Mouse (Mus musculus) limb, embryonic 10.5 days (tissue): ENCODE results near the gene A430005L14Rik. TPM values are rescaled to one million over a fixed set of nuclear protein-coding genes. Genes with fewer than 3 reads are reported as not detected.
A peak's percentile ranks its signal among the peaks of the same experiment; 100 is the strongest.

ENCODE experiments used
- DNase-seq: peaks from one replicate; pipeline ENCODE4 v3.0.0-alpha.2; 2017; ENCODE audit warnings: low spot score
- H3K27ac ChIP-seq: fragments of 300-500 bp; sonication (generic); 2 replicates; pipeline ENCODE4 v1.5.1; 2016; ENCODE audit warnings: mild to moderate bottlenecking
- H3K27me3 ChIP-seq: fragments of 300-500 bp; sonication (generic); 2 replicates; pipeline ENCODE4 v1.6.1; 2016; ENCODE audit warnings: low read depth, mild to moderate bottlenecking; ENCODE audit not compliant: poor library complexity, severe bottlenecking
- H3K36me3 ChIP-seq: fragments of 300-500 bp; sonication (generic); 2 replicates; pipeline ENCODE4 v1.6.1; 2016; ENCODE audit warnings: mild to moderate bottlenecking, moderate library complexity
- H3K4me1 ChIP-seq: fragments of 300-500 bp; sonication (generic); 2 replicates; pipeline ENCODE4 v1.6.1; 2016
- H3K4me3 ChIP-seq: fragments of 300-500 bp; sonication (generic); 2 replicates; pipeline ENCODE4 v1.5.1; 2016; ENCODE audit warnings: mild to moderate bottlenecking, moderate library complexity
- H3K9me3 ChIP-seq: fragments of 300-500 bp; sonication (generic); replicated peaks from 2 replicates; pipeline ENCODE4 v1.6.1; 2016; ENCODE audit warnings: mild to moderate bottlenecking
- WGBS: fragments of 180-500 bp; shearing (Covaris S2); methylation state at CpG from one replicate; pipeline ENCODE4 v1.1.7; 2016; 5-methylcytosine and 5-hydroxymethylcytosine counted together
- polyA plus RNA-seq: library from polyadenylated mRNA; unstranded; fragments of >200 nt; fragmentation: Nextera tagmentation; extraction: Ambion mirVana; gene quantifications from 2 replicates; pipeline ENCODE4 v1.2.1, GENCODE M21; 2016

Gene A430005L14Rik
- polyA plus RNA-seq, 1 experiment from 2014 or later, result 147 TPM

- DNase-seq, result no peak
- Histone ChIP-seq H3K27ac (no peak overlapping the region), H3K4me1 (peaks cover 24% of the 10 kb centered on the region), H3K9me3 (no peaks in the 10 kb centered on the region), H3K36me3 (no peaks in the 10 kb centered on the region), H3K4me3 (no peak overlapping the region), H3K27me3 (peaks cover 14% of the 10 kb centered on the region)
- 74% methylated on average over 2 of the region's 2 CpGs for WGBS
These were observed 6.7 kb upstream of the A430005L14Rik start for GRCm38 (mm10) chr4:153950372-153950771.

- Histone ChIP-seq H3K9me3 (no peaks in the 10 kb centered on the region), H3K27me3 (peaks cover 14% of the 10 kb centered on the region), H3K4me3 (no peak overlapping the region), H3K4me1 (peaks cover 18% of the 10 kb centered on the region), H3K27ac (0 out of 2 replicates have a peak overlapping the region, but pooled peaks have one; percentile 30), H3K36me3 (no peaks in the 10 kb centered on the region)
- no peak for DNase-seq
- WGBS, result 72% methylated on average over 3 of the region's 3 CpGs
These were observed 5.9 kb upstream of the A430005L14Rik start for GRCm38 (mm10) chr4:153951150-153951549.

GRCm38 (mm10) chr4:153951692-153952091 lies 5.3 kb upstream of the A430005L14Rik start:
- WGBS, result 27% methylated on average over 5 of the region's 5 CpGs
- no peaks in the 10 kb centered on the region for H3K9me3 ChIP-seq
- no peak overlapping the region for H3K4me3 ChIP-seq
- H3K36me3 ChIP-seq, result no peaks in the 10 kb centered on the region
- DNase-seq, result no peak
- peaks cover 19% of the 10 kb centered on the region for H3K4me1 ChIP-seq
- no peak overlapping the region for H3K27ac ChIP-seq
- peaks cover 14% of the 10 kb centered on the region for H3K27me3 ChIP-seq

- no peaks in the 10 kb centered on the region for H3K27me3 ChIP-seq
- no peak for DNase-seq
- WGBS, result 87% methylated on average over 8 of the region's 8 CpGs
- H3K9me3 ChIP-seq, result no peaks in the 10 kb centered on the region
- peaks cover 30% of the 10 kb centered on the region for H3K4me1 ChIP-seq
- H3K4me3 ChIP-seq, result no peak overlapping the region
- peak overlapping the region; percentile 95; the same call in 1 of the 2 replicates for H3K27ac ChIP-seq
- peaks cover 13% of the 10 kb centered on the region for H3K36me3 ChIP-seq
These were observed 1.4 kb upstream of the A430005L14Rik start for GRCm38 (mm10) chr4:153955651-153956050.

GRCm38 (mm10) chr4:153957444-153958250 lies 610 bp downstream of the A430005L14Rik start:
- under 1% methylated on average over 24 of the region's 37 CpGs for WGBS
- H3K36me3 ChIP-seq, result peaks cover 33% of the 10 kb centered on the region
- no peak for DNase-seq
- peak overlapping the region; percentile 95 for H3K27ac ChIP-seq
- H3K9me3 ChIP-seq, result no peaks in the 10 kb centered on the region
- no peaks in the 10 kb centered on the region for H3K27me3 ChIP-seq
- H3K4me1 ChIP-seq, result peaks cover 15% of the 10 kb centered on the region
- H3K4me3 ChIP-seq, result peak overlapping the region; percentile 88

- Histone ChIP-seq H3K4me3 (no peak overlapping the region), H3K4me1 (peaks cover 11% of the 10 kb centered on the region), H3K27me3 (no peaks in the 10 kb centered on the region), H3K27ac (no peak overlapping the region), H3K9me3 (no peaks in the 10 kb centered on the region), H3K36me3 (peaks cover 82% of the 10 kb centered on the region)
- 87% methylated on average over 7 of the region's 7 CpGs for WGBS
- DNase-seq, result no peak
These were observed 5.6 kb downstream of the A430005L14Rik start for GRCm38 (mm10) chr4:153962631-153963030.

GRCm38 (mm10) chr4:153966651-153967050 lies 9.6 kb downstream of the A430005L14Rik start:
- 87% methylated on average over 5 of the region's 5 CpGs for WGBS
- no peaks in the 10 kb centered on the region for H3K9me3 ChIP-seq
- H3K27ac ChIP-seq, result no peak overlapping the region
- no peaks in the 10 kb centered on the region for H3K4me1 ChIP-seq
- no peaks in the 10 kb centered on the region for H3K27me3 ChIP-seq
- DNase-seq, result no peak
- peaks cover 97% of the 10 kb centered on the region for H3K36me3 ChIP-seq
- H3K4me3 ChIP-seq, result no peak overlapping the region

GRCm38 (mm10) chr4:153967556-153967955 lies 10.5 kb downstream of the A430005L14Rik start:
- peaks cover 94% of the 10 kb centered on the region for H3K36me3 ChIP-seq
- DNase-seq, result no peak
- H3K4me1 ChIP-seq, result no peaks in the 10 kb centered on the region
- no peaks in the 10 kb centered on the region for H3K9me3 ChIP-seq
- no peaks in the 10 kb centered on the region for H3K27me3 ChIP-seq
- WGBS, result 94% methylated on average over 2 of the region's 2 CpGs
- no peak overlapping the region for H3K4me3 ChIP-seq
- H3K27ac ChIP-seq, result no peak overlapping the region

- no peak overlapping the region for H3K27ac ChIP-seq
- no peak overlapping the region for H3K4me3 ChIP-seq
- 90% methylated on average over 2 of the region's 2 CpGs for WGBS
- no peaks in the 10 kb centered on the region for H3K9me3 ChIP-seq
- DNase-seq, result no peak
- no peaks in the 10 kb centered on the region for H3K27me3 ChIP-seq
- H3K4me1 ChIP-seq, result no peaks in the 10 kb centered on the region
- peaks cover 91% of the 10 kb centered on the region for H3K36me3 ChIP-seq
These were observed 11.0 kb downstream of the A430005L14Rik start for GRCm38 (mm10) chr4:153968063-153968462.

GRCm38 (mm10) chr4:153974431-153975291 lies 17.6 kb downstream of the A430005L14Rik start, which contains the start of the genes Dffb and Cep104:
Dffb (minus strand) TSS chr4:153975126.
Cep104 (plus strand) TSS chr4:153975194.
- H3K9me3 ChIP-seq, result no peaks in the 10 kb centered on the region

GRCm38 (mm10) chr4:153975292-153975662 lies 18.2 kb downstream of the A430005L14Rik start:
- peaks cover 38% of the 10 kb centered on the region for H3K36me3 ChIP-seq
- no peaks in the 10 kb centered on the region for H3K9me3 ChIP-seq
- peak overlapping the region; percentile 87 for H3K27ac ChIP-seq
- no peak for DNase-seq
- 2% methylated on average over 33 of the region's 33 CpGs for WGBS
- H3K4me3 ChIP-seq, result peak overlapping the region; percentile 85
- H3K27me3 ChIP-seq, result no peaks in the 10 kb centered on the region
- H3K4me1 ChIP-seq, result peaks cover 27% of the 10 kb centered on the region

More at GRCm38 (mm10) chr4:153974431-153975291, 17.6 kb downstream of the A430005L14Rik start, which contains the start of the genes Dffb and Cep104:
- peaks cover 38% of the 10 kb centered on the region for H3K36me3 ChIP-seq
- WGBS, result 2% methylated on average over 68 of the region's 68 CpGs
- no peaks in the 10 kb centered on the region for H3K27me3 ChIP-seq
- peak; percentile 95 for DNase-seq
- H3K4me3 ChIP-seq, result peak within 1 kb of the TSS; percentile 85
- H3K4me1 ChIP-seq, result peaks cover 27% of the 10 kb centered on the region
- peak within 1 kb of the TSS; percentile 87 for H3K27ac ChIP-seq

GRCm38 (mm10) chr4:153975768-153976167 lies 18.7 kb downstream of the A430005L14Rik start:
- Histone ChIP-seq H3K27ac (no peak overlapping the region), H3K9me3 (no peaks in the 10 kb centered on the region), H3K36me3 (peaks cover 38% of the 10 kb centered on the region), H3K4me1 (peaks cover 27% of the 10 kb centered on the region), H3K27me3 (no peaks in the 10 kb centered on the region), H3K4me3 (peak overlapping the region; percentile 85)
- DNase-seq, result no peak
- 52% methylated on average over 6 of the region's 6 CpGs for WGBS

- H3K36me3 ChIP-seq, result peaks cover 54% of the 10 kb centered on the region
- no peak overlapping the region for H3K4me3 ChIP-seq
- peaks cover 17% of the 10 kb centered on the region for H3K4me1 ChIP-seq
- WGBS, result 94% methylated on average over 10 of the region's 10 CpGs
- DNase-seq, result no peak
- H3K9me3 ChIP-seq, result no peaks in the 10 kb centered on the region
- no peak overlapping the region for H3K27ac ChIP-seq
- no peaks in the 10 kb centered on the region for H3K27me3 ChIP-seq
These were observed 22.2 kb downstream of the A430005L14Rik start for GRCm38 (mm10) chr4:153979243-153979642.
